Mouse (Mus musculus): Measurements from ENCODE around the gene Galntl6. TPM values are rescaled to one million over a fixed set of nuclear protein-coding genes. Genes with fewer than 3 reads are reported as not detected.

The Galntl6 gene
- total and polyA plus RNA-seq, 2 experiments from 2014 or later, result 17.5 to 24.3 TPM

GRCm38 (mm10) chr8:58418481-58418880 lies 494.0 kb downstream of the Galntl6 start:
- TF ChIP-seq CTCF (IDR thresholded peaks at IDR 0.05), result no peak
- Histone ChIP-seq H3K9ac (replicated peaks; ENCODE audit: low read length, poor library complexity, severe bottlenecking) (no peak overlapping the region), H3K4me3 (ENCODE audit: low read depth, low read length) (no peak overlapping the region), H3K27ac (ENCODE audit: low read depth, low read length) (no peak overlapping the region), H3K4me1 (ENCODE audit: insufficient read depth, low read length) (no peaks in the 10 kb centered on the region), H3K27me3 (ENCODE audit: insufficient read depth, low read length) (no peaks in the 10 kb centered on the region), H3K4me2 (ENCODE audit: low read depth, low read length, poor library complexity, severe bottlenecking) (no peak overlapping the region), H3K36me3 (ENCODE audit: insufficient read depth, low read length) (no peaks in the 10 kb centered on the region), H3K9me3 (ENCODE audit: low read length) (no peaks in the 10 kb centered on the region)
- ATAC-seq (ENCODE audit: low FRiP score), result no peak
- 29% methylated on average over 5 of the region's 5 CpGs for WGBS
- DNase-seq (ENCODE audit: low spot score), result no peak

- no peaks in the 10 kb centered on the region for H3K9me3 ChIP-seq (ENCODE audit: low read length)
- no peak overlapping the region for H3K27ac ChIP-seq (ENCODE audit: low read depth, low read length)
- ATAC-seq (ENCODE audit: low FRiP score) (no peak), DNase-seq (ENCODE audit: low spot score) (no peak)
- H3K4me1 ChIP-seq (ENCODE audit: insufficient read depth, low read length), result no peaks in the 10 kb centered on the region
- H3K4me2 ChIP-seq (ENCODE audit: low read depth, low read length, poor library complexity, severe bottlenecking), result no peak overlapping the region
- 82% methylated on average over 1 of the region's 1 CpGs for WGBS
- H3K27me3 ChIP-seq (ENCODE audit: insufficient read depth, low read length), result no peaks in the 10 kb centered on the region
- no peaks in the 10 kb centered on the region for H3K36me3 ChIP-seq (ENCODE audit: insufficient read depth, low read length)
- H3K9ac ChIP-seq (replicated peaks; ENCODE audit: low read length, poor library complexity, severe bottlenecking), result no peak overlapping the region
- no peak for TF ChIP-seq CTCF (IDR thresholded peaks at IDR 0.05)
- no peak overlapping the region for H3K4me3 ChIP-seq (ENCODE audit: low read depth, low read length)
Measured at GRCm38 (mm10) chr8:58417551-58417950, 494.9 kb downstream of the Galntl6 start.

- H3K27ac ChIP-seq (ENCODE audit: low read depth, low read length), result no peak overlapping the region
- no peak overlapping the region for H3K4me2 ChIP-seq (ENCODE audit: low read depth, low read length, poor library complexity, severe bottlenecking)
- H3K9ac ChIP-seq (replicated peaks; ENCODE audit: low read length, poor library complexity, severe bottlenecking), result no peak overlapping the region
- WGBS, result 67% methylated on average over 3 of the region's 3 CpGs
- H3K4me1 ChIP-seq (ENCODE audit: insufficient read depth, low read length), result no peaks in the 10 kb centered on the region
- no peak for TF ChIP-seq CTCF (IDR thresholded peaks at IDR 0.05)
- H3K36me3 ChIP-seq (ENCODE audit: insufficient read depth, low read length), result no peaks in the 10 kb centered on the region
- no peaks in the 10 kb centered on the region for H3K9me3 ChIP-seq (ENCODE audit: low read length)
- DNase-seq (ENCODE audit: low spot score) (peak; percentile 12), ATAC-seq (ENCODE audit: low FRiP score) (no peak)
- no peak overlapping the region for H3K4me3 ChIP-seq (ENCODE audit: low read depth, low read length)
- no peaks in the 10 kb centered on the region for H3K27me3 ChIP-seq (ENCODE audit: insufficient read depth, low read length)
Measured at GRCm38 (mm10) chr8:58396500-58396899, 515.9 kb downstream of the Galntl6 start.

GRCm38 (mm10) chr8:58395879-58396278 lies 516.6 kb downstream of the Galntl6 start:
- Histone ChIP-seq H3K9me3 (ENCODE audit: low read length) (no peaks in the 10 kb centered on the region), H3K4me2 (ENCODE audit: low read depth, low read length, poor library complexity, severe bottlenecking) (no peak overlapping the region), H3K36me3 (ENCODE audit: insufficient read depth, low read length) (no peaks in the 10 kb centered on the region), H3K9ac (replicated peaks; ENCODE audit: low read length, poor library complexity, severe bottlenecking) (no peak overlapping the region), H3K4me3 (ENCODE audit: low read depth, low read length) (no peak overlapping the region), H3K27me3 (ENCODE audit: insufficient read depth, low read length) (no peaks in the 10 kb centered on the region), H3K27ac (ENCODE audit: low read depth, low read length) (no peak overlapping the region), H3K4me1 (ENCODE audit: insufficient read depth, low read length) (no peaks in the 10 kb centered on the region)
- WGBS, result 75% methylated on average over 1 of the region's 1 CpGs
- ATAC-seq (ENCODE audit: low FRiP score) (no peak), DNase-seq (ENCODE audit: low spot score) (no peak)
- TF ChIP-seq CTCF (IDR thresholded peaks at IDR 0.05), result no peak

GRCm38 (mm10) chr8:58372389-58372788 lies 540.1 kb downstream of the Galntl6 start:
- DNase-seq (ENCODE audit: low spot score) (peak; percentile 57), ATAC-seq (ENCODE audit: low FRiP score) (no peak)
- H3K4me2 ChIP-seq (ENCODE audit: low read depth, low read length, poor library complexity, severe bottlenecking), result no peak overlapping the region
- no peaks in the 10 kb centered on the region for H3K36me3 ChIP-seq (ENCODE audit: insufficient read depth, low read length)
- no peaks in the 10 kb centered on the region for H3K9me3 ChIP-seq (ENCODE audit: low read length)
- no peak overlapping the region for H3K27ac ChIP-seq (ENCODE audit: low read depth, low read length)
- H3K9ac ChIP-seq (replicated peaks; ENCODE audit: low read length, poor library complexity, severe bottlenecking), result no peak overlapping the region
- no peak for TF ChIP-seq CTCF (IDR thresholded peaks at IDR 0.05)
- H3K4me1 ChIP-seq (ENCODE audit: insufficient read depth, low read length), result no peaks in the 10 kb centered on the region
- no peaks in the 10 kb centered on the region for H3K27me3 ChIP-seq (ENCODE audit: insufficient read depth, low read length)
- WGBS, result 59% methylated on average over 2 of the region's 2 CpGs
- H3K4me3 ChIP-seq (ENCODE audit: low read depth, low read length), result no peak overlapping the region

- Histone ChIP-seq H3K27me3 (ENCODE audit: insufficient read depth, low read length) (no peaks in the 10 kb centered on the region), H3K9me3 (ENCODE audit: low read length) (no peaks in the 10 kb centered on the region), H3K4me3 (ENCODE audit: low read depth, low read length) (no peak overlapping the region), H3K36me3 (ENCODE audit: insufficient read depth, low read length) (no peaks in the 10 kb centered on the region), H3K9ac (replicated peaks; ENCODE audit: low read length, poor library complexity, severe bottlenecking) (no peak overlapping the region), H3K27ac (ENCODE audit: low read depth, low read length) (no peak overlapping the region), H3K4me2 (ENCODE audit: low read depth, low read length, poor library complexity, severe bottlenecking) (no peak overlapping the region), H3K4me1 (ENCODE audit: insufficient read depth, low read length) (no peaks in the 10 kb centered on the region)
- 75% methylated on average over 10 of the region's 10 CpGs for WGBS
- no peak for DNase-seq (ENCODE audit: low spot score)
- TF ChIP-seq CTCF (IDR thresholded peaks at IDR 0.05), result no peak
- ATAC-seq (ENCODE audit: low FRiP score), result no peak
Measured at GRCm38 (mm10) chr8:58371979-58372378, 540.5 kb downstream of the Galntl6 start.
